In the genomic region with DNA sequence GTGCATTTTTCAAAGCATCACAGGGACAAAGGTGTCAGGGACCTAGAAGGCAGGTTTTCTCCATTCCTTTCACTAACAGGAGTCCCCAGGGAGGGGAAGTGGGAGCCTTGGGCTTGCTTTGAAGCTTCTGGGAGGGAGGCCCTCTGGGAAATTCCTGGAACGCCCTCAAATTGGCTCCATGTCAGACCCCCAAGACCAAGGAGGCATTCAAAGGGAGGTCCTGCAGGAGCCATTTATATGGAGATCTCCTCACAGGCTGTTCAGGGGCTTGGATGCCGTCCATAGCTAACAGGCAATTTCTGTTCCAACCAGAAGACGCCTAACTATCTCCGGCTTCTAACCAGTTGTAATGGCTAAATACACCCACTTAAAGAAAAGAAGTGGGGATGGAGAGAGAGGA, we compare ENCODE assay signal across 13 mouse cellular contexts.
DNase-seq lines count a peak whose midpoint lies in the region; ATAC-seq lines count a peak whose summit lies in the region.
"Had no signal": no experiment of that assay in that cellular context is flagged by ENCODE, and none has a peak within 500 bp of the region (broad histone marks: within the 10 kb centered on the region; RNA-seq: fewer than 3 reads in every experiment).

No protein-coding gene starts in this region.

- H3K36me3 ChIP-seq in lung, embryonic 15.5 days = no peaks in the 10 kb centered on the region
- H3K36me3 ChIP-seq in forebrain, embryonic 14.5 days (ENCODE audit: control insufficient read depth, insufficient read depth, low read length) = no peaks in the 10 kb centered on the region
- H3K36me3 ChIP-seq in neural tube, embryonic 15.5 days = no peaks in the 10 kb centered on the region
- no peaks in the 10 kb centered on the region for H3K36me3 ChIP-seq in kidney, embryonic 14.5 days (ENCODE audit: control insufficient read depth, insufficient read depth, low read length)
- H3K36me3 ChIP-seq: embryonic facial prominence, embryonic 15.5 days; heart, embryonic 12.5 days; liver, embryonic 15.5 days; stomach, embryonic 15.5 days had no signal

- H3K9ac ChIP-seq in lung, embryonic 15.5 days = no peak overlapping the region
- no peak overlapping the region for H3K9ac ChIP-seq in forebrain, embryonic 14.5 days (ENCODE audit: low read length)
- H3K9ac ChIP-seq in neural tube, embryonic 15.5 days (replicated peaks) = no peak overlapping the region
- H3K9ac ChIP-seq in kidney, embryonic 14.5 days (ENCODE audit: low read depth, low read length) = no peak overlapping the region
- H3K9ac ChIP-seq: embryonic facial prominence, embryonic 15.5 days; heart, embryonic 12.5 days; liver, embryonic 15.5 days; stomach, embryonic 15.5 days had no signal

- ATAC-seq in lung, embryonic 15.5 days (ENCODE audit: borderline replicate concordance, extremely low read depth, low FRiP score, low TSS enrichment) = peak; percentile 60; the same call in 1 of the 2 replicates
- peak; percentile 49 for ATAC-seq in forebrain, embryonic 14.5 days
- ATAC-seq in neural tube, embryonic 15.5 days (ENCODE audit: low FRiP score) = peak; percentile 61; the same call in 1 of the 2 replicates
- no peak for ATAC-seq in kidney, embryonic 14.5 days (ENCODE audit: low FRiP score, low TSS enrichment)

- no peak for DNase-seq in lung, postnatal 14 days
- DNase-seq in forebrain, embryonic 14.5 days (ENCODE audit: low spot score) = peak; percentile 91
- DNase-seq in layer of hippocampus, adult 8-10 months (ENCODE audit: low spot score in 2 of 2) = peak; percentile 33 to 51
- no peak for DNase-seq in kidney, adult 11 months
- DNase-seq in thymus, postnatal 4 days = no peak

- H3K4me3 ChIP-seq in lung, embryonic 15.5 days = no peak overlapping the region
- H3K4me3 ChIP-seq in forebrain, embryonic 14.5 days (ENCODE audit: low read depth, low read length) = no peak overlapping the region
- H3K4me3 ChIP-seq in neural tube, embryonic 15.5 days (replicated peaks) = no peak overlapping the region
- H3K4me3 ChIP-seq in kidney, embryonic 14.5 days (ENCODE audit: low read length) = no peak overlapping the region
- H3K4me3 ChIP-seq: embryonic facial prominence, embryonic 15.5 days; heart, embryonic 12.5 days; liver, embryonic 15.5 days; stomach, embryonic 15.5 days had no signal

- H3K4me2 ChIP-seq in lung, embryonic 15.5 days = no peak overlapping the region
- H3K4me2 ChIP-seq in forebrain, embryonic 14.5 days (ENCODE audit: low read length) = no peak overlapping the region
- H3K4me2 ChIP-seq in neural tube, embryonic 15.5 days = no peak overlapping the region
- H3K4me2 ChIP-seq in kidney, embryonic 14.5 days (replicated peaks; ENCODE audit: low read depth, low read length) = no peak overlapping the region
- H3K4me2 ChIP-seq: embryonic facial prominence, embryonic 15.5 days; heart, embryonic 12.5 days; liver, embryonic 15.5 days; stomach, embryonic 15.5 days had no signal

- no peaks in the 10 kb centered on the region for H3K27me3 ChIP-seq in lung, embryonic 15.5 days
- no peaks in the 10 kb centered on the region for H3K27me3 ChIP-seq in forebrain, embryonic 14.5 days (replicated peaks; ENCODE audit: control insufficient read depth, insufficient read depth, low read length)
- H3K27me3 ChIP-seq in neural tube, embryonic 15.5 days (replicated peaks) = no peaks in the 10 kb centered on the region
- no peaks in the 10 kb centered on the region for H3K27me3 ChIP-seq in kidney, embryonic 14.5 days (ENCODE audit: control insufficient read depth, insufficient read depth, low read length)
- H3K27me3 ChIP-seq: embryonic facial prominence, embryonic 15.5 days; heart, embryonic 12.5 days; liver, embryonic 15.5 days; stomach, embryonic 15.5 days had no signal

- peaks cover 24% of the 10 kb centered on the region for H3K4me1 ChIP-seq in lung, embryonic 15.5 days
- H3K4me1 ChIP-seq in forebrain, embryonic 14.5 days (ENCODE audit: control insufficient read depth, insufficient read depth, low read length) = peaks cover 28% of the 10 kb centered on the region
- peaks cover 9% of the 10 kb centered on the region for H3K4me1 ChIP-seq in neural tube, embryonic 15.5 days
- H3K4me1 ChIP-seq in kidney, embryonic 14.5 days (ENCODE audit: control insufficient read depth, insufficient read depth, low read length) = no peaks in the 10 kb centered on the region
- H3K4me1 ChIP-seq: embryonic facial prominence, embryonic 15.5 days; liver, embryonic 15.5 days; stomach, embryonic 15.5 days had no signal

- H3K9me3 ChIP-seq in lung, embryonic 15.5 days = no peaks in the 10 kb centered on the region
- H3K9me3 ChIP-seq in forebrain, embryonic 14.5 days (replicated peaks; ENCODE audit: control insufficient read depth, low read length) = no peaks in the 10 kb centered on the region
- no peaks in the 10 kb centered on the region for H3K9me3 ChIP-seq in neural tube, embryonic 15.5 days (replicated peaks)
- no peaks in the 10 kb centered on the region for H3K9me3 ChIP-seq in kidney, embryonic 14.5 days (ENCODE audit: control insufficient read depth, low read length)
- H3K9me3 ChIP-seq: embryonic facial prominence, embryonic 15.5 days; heart, embryonic 12.5 days; liver, embryonic 15.5 days; stomach, embryonic 15.5 days had no signal

- whole genome bisulfite sequencing in lung, embryonic 15.5 days = 33% methylated on average over 4 of the region's 4 CpGs
- 12% methylated on average over 4 of the region's 4 CpGs for WGBS in forebrain, embryonic 14.5 days
- 23% methylated on average over 4 of the region's 4 CpGs for WGBS in neural tube, embryonic 15.5 days
- 49% methylated on average over 4 of the region's 4 CpGs for WGBS in kidney, embryonic 14.5 days

- no peak overlapping the region for H3K27ac ChIP-seq in lung, embryonic 15.5 days
- H3K27ac ChIP-seq in forebrain, embryonic 14.5 days (ENCODE audit: low read depth, low read length) = peak overlapping the region; percentile 65
- H3K27ac ChIP-seq in neural tube, embryonic 15.5 days (replicated peaks) = no peak overlapping the region
- no peak overlapping the region for H3K27ac ChIP-seq in kidney, embryonic 14.5 days (ENCODE audit: low read depth, low read length)
- H3K27ac ChIP-seq: embryonic facial prominence, embryonic 15.5 days; kidney, postnatal 0 days; liver, embryonic 15.5 days; stomach, embryonic 15.5 days had no signal

Comparison
In these comparisons a context has a peak if more than half of its experiments do, and no peak if none do; other contexts are left out.
1. DNase-seq: peak in forebrain, embryonic 14.5 days (single experiment) and layer of hippocampus, adult 8-10 months (2 of 2); none in lung, postnatal 14 days (single experiment), kidney, adult 11 months (single experiment) and thymus, postnatal 4 days (single experiment).